Mouse (Mus musculus): ENCODE results near the gene 2310034G01Rik. TPM values are rescaled to one million over a fixed set of nuclear protein-coding genes. Genes with fewer than 3 reads are reported as not detected.

2310034G01Rik gene
- polyA plus RNA-seq, 1 experiment from 2014 or later, result 2.6 TPM

GRCm38 (mm10) chr19:46316846-46317545 lies 33.1 kb downstream of the 2310034G01Rik start:
- Histone ChIP-seq H3K4me3 (replicated peaks) (peak overlapping the region; percentile 48), H3K27ac (no peak overlapping the region), H3K4me2 (peak overlapping the region; percentile 81), H3K9me3 (replicated peaks) (no peaks in the 10 kb centered on the region), H3K9ac (peak overlapping the region; percentile 4; the same call in 1 of the 2 replicates), H3K36me3 (peaks cover 1% of the 10 kb centered on the region; the same call in 1 of the 2 replicates), H3K4me1 (peaks cover 42% of the 10 kb centered on the region), H3K27me3 (peaks cover 97% of the 10 kb centered on the region)
- no peak for ATAC-seq (replicated peaks; ENCODE audit: low FRiP score)
- 30% methylated on average over 15 of the region's 15 CpGs for WGBS

GRCm38 (mm10) chr19:46315752-46316610 lies 34.1 kb downstream of the 2310034G01Rik start:
- H3K4me1 ChIP-seq, result peaks cover 36% of the 10 kb centered on the region
- H3K36me3 ChIP-seq, result peaks cover 12% of the 10 kb centered on the region
- WGBS, result 51% methylated on average over 12 of the region's 12 CpGs
- H3K4me2 ChIP-seq, result no peak overlapping the region
- no peak for ATAC-seq (replicated peaks; ENCODE audit: low FRiP score)
- no peak overlapping the region for H3K27ac ChIP-seq
- H3K27me3 ChIP-seq, result peaks cover 93% of the 10 kb centered on the region
- no peaks in the 10 kb centered on the region for H3K9me3 ChIP-seq (replicated peaks)
- 0 out of 2 replicates have a peak overlapping the region, but pooled peaks have one; percentile 48 for H3K4me3 ChIP-seq (replicated peaks)
- no peak overlapping the region for H3K9ac ChIP-seq

- Histone ChIP-seq H3K9me3 (replicated peaks) (no peaks in the 10 kb centered on the region), H3K9ac (no peak overlapping the region), H3K4me1 (peaks cover 36% of the 10 kb centered on the region), H3K27me3 (peaks cover 85% of the 10 kb centered on the region), H3K4me2 (0 out of 2 replicates have a peak overlapping the region, but pooled peaks have one; percentile 10), H3K27ac (no peak overlapping the region), H3K36me3 (peaks cover 20% of the 10 kb centered on the region), H3K4me3 (replicated peaks) (no peak overlapping the region)
- 39% methylated on average over 14 of the region's 14 CpGs for WGBS
- no peak for ATAC-seq (replicated peaks; ENCODE audit: low FRiP score)
These were observed 35.0 kb downstream of the 2310034G01Rik start for GRCm38 (mm10) chr19:46314872-46315742.

GRCm38 (mm10) chr19:46314151-46314601 lies 35.9 kb downstream of the 2310034G01Rik start:
- H3K36me3 ChIP-seq, result peaks cover 28% of the 10 kb centered on the region
- H3K4me2 ChIP-seq, result 0 out of 2 replicates have a peak overlapping the region, but pooled peaks have one; percentile 10
- H3K9me3 ChIP-seq (replicated peaks), result no peaks in the 10 kb centered on the region
- ATAC-seq (replicated peaks; ENCODE audit: low FRiP score), result no peak; the same call in 1 of the 2 replicates
- no peak overlapping the region for H3K4me3 ChIP-seq (replicated peaks)
- H3K27me3 ChIP-seq, result peaks cover 81% of the 10 kb centered on the region
- H3K27ac ChIP-seq, result no peak overlapping the region
- 14% methylated on average over 18 of the region's 18 CpGs for WGBS
- no peak overlapping the region for H3K9ac ChIP-seq
- H3K4me1 ChIP-seq, result peaks cover 34% of the 10 kb centered on the region

GRCm38 (mm10) chr19:46313591-46313990 lies 36.5 kb downstream of the 2310034G01Rik start:
- WGBS, result 78% methylated on average over 6 of the region's 6 CpGs
- H3K9ac ChIP-seq, result no peak overlapping the region
- peaks cover 77% of the 10 kb centered on the region for H3K27me3 ChIP-seq
- no peak overlapping the region for H3K4me3 ChIP-seq (replicated peaks)
- H3K4me2 ChIP-seq, result no peak overlapping the region
- H3K9me3 ChIP-seq (replicated peaks), result no peaks in the 10 kb centered on the region
- no peak overlapping the region for H3K27ac ChIP-seq
- no peak for ATAC-seq (replicated peaks; ENCODE audit: low FRiP score)
- H3K4me1 ChIP-seq, result peaks cover 32% of the 10 kb centered on the region
- peaks cover 28% of the 10 kb centered on the region for H3K36me3 ChIP-seq

GRCm38 (mm10) chr19:46313116-46313515 lies 37.0 kb downstream of the 2310034G01Rik start:
- H3K27ac ChIP-seq, result no peak overlapping the region
- no peak overlapping the region for H3K9ac ChIP-seq
- no peak for ATAC-seq (replicated peaks; ENCODE audit: low FRiP score)
- H3K4me3 ChIP-seq (replicated peaks), result no peak overlapping the region
- peaks cover 32% of the 10 kb centered on the region for H3K4me1 ChIP-seq
- peaks cover 77% of the 10 kb centered on the region for H3K27me3 ChIP-seq
- WGBS, result 82% methylated on average over 9 of the region's 9 CpGs
- no peaks in the 10 kb centered on the region for H3K9me3 ChIP-seq (replicated peaks)
- H3K4me2 ChIP-seq, result no peak overlapping the region
- H3K36me3 ChIP-seq, result peaks cover 28% of the 10 kb centered on the region

- no peak for ATAC-seq (replicated peaks; ENCODE audit: low FRiP score)
These were observed 37.5 kb downstream of the 2310034G01Rik start for GRCm38 (mm10) chr19:46312566-46312965.

GRCm38 (mm10) chr19:46311341-46311740 lies 38.8 kb downstream of the 2310034G01Rik start:
- Histone ChIP-seq H3K27me3 (peaks cover 74% of the 10 kb centered on the region), H3K9me3 (replicated peaks) (no peaks in the 10 kb centered on the region), H3K9ac (no peak overlapping the region), H3K36me3 (peaks cover 32% of the 10 kb centered on the region), H3K4me2 (no peak overlapping the region), H3K4me3 (replicated peaks) (no peak overlapping the region), H3K27ac (no peak overlapping the region), H3K4me1 (peaks cover 19% of the 10 kb centered on the region)
- 83% methylated on average over 9 of the region's 9 CpGs for WGBS
- no peak for ATAC-seq (replicated peaks; ENCODE audit: low FRiP score)

More at GRCm38 (mm10) chr19:46312566-46312965, 37.5 kb downstream of the 2310034G01Rik start:
- no peak overlapping the region for H3K4me2 ChIP-seq
- peaks cover 31% of the 10 kb centered on the region for H3K36me3 ChIP-seq
- H3K9me3 ChIP-seq (replicated peaks), result no peaks in the 10 kb centered on the region
- H3K9ac ChIP-seq, result no peak overlapping the region
- no peak overlapping the region for H3K4me3 ChIP-seq (replicated peaks)
- H3K27me3 ChIP-seq, result peaks cover 77% of the 10 kb centered on the region
- peaks cover 27% of the 10 kb centered on the region for H3K4me1 ChIP-seq
- H3K27ac ChIP-seq, result no peak overlapping the region
- 88% methylated on average over 21 of the region's 21 CpGs for WGBS

GRCm38 (mm10) chr19:46310312-46310865 lies 39.7 kb downstream of the 2310034G01Rik start:
- Histone ChIP-seq H3K4me3 (replicated peaks) (no peak overlapping the region), H3K9ac (no peak overlapping the region), H3K27ac (no peak overlapping the region), H3K4me1 (peaks cover 25% of the 10 kb centered on the region), H3K9me3 (replicated peaks) (no peaks in the 10 kb centered on the region), H3K4me2 (no peak overlapping the region), H3K36me3 (peaks cover 32% of the 10 kb centered on the region), H3K27me3 (peaks cover 65% of the 10 kb centered on the region)
- 85% methylated on average over 12 of the region's 12 CpGs for WGBS
- ATAC-seq (replicated peaks; ENCODE audit: low FRiP score), result no peak

GRCm38 (mm10) chr19:46309651-46310305 lies 40.3 kb downstream of the 2310034G01Rik start:
- ATAC-seq (replicated peaks; ENCODE audit: low FRiP score), result no peak
- no peak overlapping the region for H3K4me3 ChIP-seq (replicated peaks)
- H3K9ac ChIP-seq, result no peak overlapping the region
- no peak overlapping the region for H3K4me2 ChIP-seq
- no peaks in the 10 kb centered on the region for H3K9me3 ChIP-seq (replicated peaks)
- no peak overlapping the region for H3K27ac ChIP-seq
- peaks cover 32% of the 10 kb centered on the region for H3K36me3 ChIP-seq
- H3K27me3 ChIP-seq, result peaks cover 59% of the 10 kb centered on the region
- peaks cover 28% of the 10 kb centered on the region for H3K4me1 ChIP-seq
- WGBS, result 83% methylated on average over 21 of the region's 21 CpGs

Data from kidney, embryonic 15.5 days (tissue).